Mouse (Mus musculus): ENCODE data around the gene Sowaha.

- TF ChIP-seq HCFC1 (IDR thresholded peaks at IDR 0.05; ENCODE audit: borderline replicate concordance, insufficient read depth, low read length) = no peak
- no peak for TF ChIP-seq CHD2 (IDR thresholded peaks at IDR 0.05; ENCODE audit: low read depth, low read length)
- TF ChIP-seq ZNF384 (IDR thresholded peaks at IDR 0.05; ENCODE audit: low read depth, low read length) = no peak
- no peak for TF ChIP-seq MAFK (IDR thresholded peaks at IDR 0.05; ENCODE audit: insufficient read depth, low read depth, low read length)
- TF ChIP-seq ZC3H11A (IDR thresholded peaks at IDR 0.05; ENCODE audit: borderline replicate concordance, low read depth, low read length) = no peak
These were observed 49.1 kb upstream of the Sowaha start for GRCm38 (mm10) chr11:53529253-53529557.

Measured in ES-E14 (cell line).